Mouse (Mus musculus): Measurements from ENCODE around the gene Calhm6. TPM values are rescaled to one million over a fixed set of nuclear protein-coding genes. Genes with fewer than 3 reads are reported as not detected.

The Calhm6 gene
- total RNA-seq, 1 experiment from 2014 or later = 23.3 TPM

DNA sequence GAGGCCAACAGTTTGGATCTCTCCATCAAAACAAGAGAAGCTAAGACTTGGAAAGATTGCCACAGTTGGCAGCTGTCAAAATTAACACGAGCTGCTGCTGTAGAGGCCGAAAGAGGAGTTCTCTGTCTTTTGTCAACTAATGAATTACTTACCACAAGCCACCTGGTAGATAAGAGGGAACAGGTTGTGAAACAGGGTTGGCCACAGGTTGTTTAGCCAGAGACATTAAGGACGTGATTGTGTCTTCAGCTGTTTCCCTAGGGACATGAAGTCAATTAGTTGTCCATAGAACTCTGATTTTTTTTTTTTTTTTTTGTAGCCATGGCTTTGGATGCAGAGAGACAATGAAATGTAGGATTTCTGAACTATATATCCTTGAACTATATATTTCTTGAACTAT, 10.7 kb downstream of the Calhm6 start:
- no peak for ATAC-seq (replicated peaks; ENCODE audit: insufficient number of reproducible peaks, low FRiP score, low TSS enrichment, poor library complexity, severe bottlenecking)

DNA sequence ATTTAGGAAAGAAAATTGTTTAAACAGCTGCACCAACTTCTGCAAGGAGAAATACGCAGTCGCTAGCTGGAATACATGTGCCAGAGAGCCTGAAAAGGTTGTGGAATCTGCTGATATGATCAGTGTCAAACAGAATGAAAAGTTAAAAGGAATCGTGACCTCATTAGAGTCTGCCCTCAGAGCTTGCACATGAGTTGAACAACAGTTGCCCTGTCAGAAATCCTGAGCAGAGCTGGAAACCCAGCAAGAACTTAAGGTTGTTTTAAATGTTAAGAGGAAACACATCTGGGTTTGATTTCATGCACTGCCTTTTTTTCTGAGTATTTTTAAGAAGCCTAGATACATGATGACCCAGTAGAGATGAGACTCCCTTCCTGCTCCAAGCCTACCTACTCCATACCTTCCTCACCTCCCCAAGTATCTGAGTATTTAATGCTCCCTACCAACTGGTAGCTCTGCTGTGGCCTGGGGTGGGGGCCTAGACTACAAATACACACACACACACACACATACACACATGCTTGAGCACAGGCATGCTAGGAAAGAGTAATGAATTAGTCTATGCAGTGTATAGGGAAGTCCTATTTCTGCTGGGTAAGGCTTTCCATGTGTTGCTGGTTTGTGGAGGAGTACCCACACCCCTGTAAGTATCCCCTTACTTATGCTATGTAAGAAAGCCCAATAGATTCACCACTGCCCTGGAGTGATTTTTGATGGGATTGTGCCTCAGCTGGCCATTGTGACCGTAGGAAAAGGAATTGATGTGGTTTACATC, 15.6 kb downstream of the Calhm6 start:
- no peak for ATAC-seq (replicated peaks; ENCODE audit: insufficient number of reproducible peaks, low FRiP score, low TSS enrichment, poor library complexity, severe bottlenecking)

DNA sequence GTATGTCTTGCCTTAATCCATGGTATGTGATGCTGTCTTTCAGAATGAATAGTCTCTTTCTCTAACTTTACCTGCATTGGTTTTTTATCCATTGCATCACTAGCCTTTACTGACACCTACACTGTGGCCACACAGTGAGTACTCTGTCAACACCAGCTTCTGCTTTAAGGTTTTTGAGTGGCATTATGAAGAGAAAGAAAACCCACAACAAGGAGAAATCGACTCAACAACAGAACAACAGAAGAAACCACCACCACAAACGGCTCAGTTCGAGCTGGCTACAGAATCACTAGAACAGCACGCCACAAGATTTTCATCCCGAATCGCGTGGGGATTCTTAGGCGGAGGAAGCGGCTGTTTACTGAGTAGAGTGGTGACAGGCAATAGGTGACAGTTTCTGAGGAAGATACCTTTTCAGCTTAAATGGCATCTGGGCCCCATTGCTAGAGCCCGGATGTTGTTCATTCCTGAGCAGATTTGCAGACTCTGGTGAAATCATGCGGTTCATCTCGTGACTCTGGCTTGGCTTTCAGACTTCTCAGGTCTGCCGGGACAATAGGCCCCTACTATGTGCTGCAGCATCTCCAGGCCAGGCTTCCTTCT, 16.8 kb downstream of the Calhm6 start:
- no peak for ATAC-seq (replicated peaks; ENCODE audit: insufficient number of reproducible peaks, low FRiP score, low TSS enrichment, poor library complexity, severe bottlenecking)

DNA sequence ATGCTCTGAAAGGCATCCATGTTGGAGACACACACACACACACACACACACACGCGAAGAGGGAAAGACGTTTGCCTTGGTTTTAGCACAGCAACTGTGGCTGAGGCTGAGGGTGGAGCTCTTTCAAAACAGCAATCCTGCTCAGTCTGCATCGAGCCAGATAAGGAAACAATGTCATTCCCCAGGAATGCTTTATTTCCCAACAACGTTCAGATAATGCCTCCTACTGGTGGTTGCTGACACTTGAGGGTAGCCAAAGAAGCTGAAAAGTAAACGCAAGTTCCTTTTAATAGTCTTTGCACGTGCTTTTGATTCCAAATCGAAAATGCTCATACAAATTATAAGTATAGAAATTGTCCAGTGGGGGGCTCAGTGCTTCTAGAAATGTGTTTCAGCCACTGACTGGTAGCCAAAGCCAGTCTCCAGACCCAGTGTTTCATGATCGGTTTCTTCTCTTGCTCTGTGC, 31.3 kb downstream of the Calhm6 start, which contains the start of gene Calhm5:
Gene Calhm5, minus strand, starts transcription at position 102 of the 466 bp plus-strand sequence.
- ATAC-seq (replicated peaks; ENCODE audit: insufficient number of reproducible peaks, low FRiP score, low TSS enrichment, poor library complexity, severe bottlenecking) = no peak

DNA sequence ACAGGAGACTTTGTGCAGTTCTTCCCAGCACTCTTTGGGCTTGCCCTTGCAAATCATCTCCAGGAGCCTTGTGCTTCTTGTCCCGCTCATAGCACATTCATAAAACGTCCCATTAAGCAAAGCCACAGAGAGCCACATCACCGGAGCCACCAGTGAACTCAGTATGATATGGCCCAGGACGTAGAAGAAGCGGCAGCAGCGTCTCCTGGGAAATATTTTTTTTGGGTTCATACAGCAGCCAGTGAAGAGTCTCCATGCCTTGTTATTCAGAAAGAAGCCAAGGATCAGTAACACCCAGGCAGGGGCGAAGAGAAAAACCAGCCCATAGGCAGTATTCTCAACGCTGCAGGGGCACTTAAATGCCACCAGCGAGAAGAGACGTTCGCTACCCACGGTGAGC, 31.8 kb downstream of the Calhm6 start:
- no peak for ATAC-seq (replicated peaks; ENCODE audit: insufficient number of reproducible peaks, low FRiP score, low TSS enrichment, poor library complexity, severe bottlenecking)

DNA sequence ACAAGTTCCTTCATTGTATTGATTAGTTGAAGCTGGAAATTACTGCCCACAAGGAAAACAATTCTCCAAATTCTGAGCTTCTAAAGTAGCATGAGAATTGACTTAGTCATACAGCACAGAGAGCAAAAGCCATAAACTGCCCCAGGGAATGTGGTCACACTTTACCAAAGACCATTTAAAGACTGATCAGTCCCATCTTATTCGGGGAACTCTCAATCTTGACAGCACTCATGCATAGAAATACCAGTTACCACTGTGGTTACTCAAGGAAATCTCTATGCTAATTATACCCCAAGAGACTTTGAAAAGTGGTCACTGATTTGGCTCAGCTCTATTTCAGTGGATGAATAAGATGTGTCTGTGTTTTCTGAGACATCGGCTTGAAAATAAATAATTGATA, 32.6 kb downstream of the Calhm6 start:
- ATAC-seq (replicated peaks; ENCODE audit: insufficient number of reproducible peaks, low FRiP score, low TSS enrichment, poor library complexity, severe bottlenecking) = no peak

DNA sequence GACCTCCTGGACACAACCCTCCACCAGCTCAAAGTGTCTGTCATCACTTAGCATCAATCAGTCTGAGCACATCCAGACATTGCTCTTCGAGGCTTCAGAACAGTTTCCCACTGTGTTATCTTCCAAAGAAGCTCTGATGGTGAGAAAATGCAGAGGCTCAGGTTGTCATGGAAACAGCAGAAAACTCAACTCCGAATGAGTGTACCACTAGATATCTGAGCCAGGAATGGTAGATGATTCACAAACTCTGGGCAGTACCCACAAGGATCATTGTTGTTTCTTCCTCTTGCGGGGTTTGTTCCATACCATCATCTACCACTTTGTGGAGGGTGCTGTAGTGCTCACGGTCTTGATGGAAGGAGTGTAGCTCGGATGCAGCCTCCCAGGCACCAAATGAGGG, 35.9 kb downstream of the Calhm6 start:
- ATAC-seq (replicated peaks; ENCODE audit: insufficient number of reproducible peaks, low FRiP score, low TSS enrichment, poor library complexity, severe bottlenecking) = no peak

DNA sequence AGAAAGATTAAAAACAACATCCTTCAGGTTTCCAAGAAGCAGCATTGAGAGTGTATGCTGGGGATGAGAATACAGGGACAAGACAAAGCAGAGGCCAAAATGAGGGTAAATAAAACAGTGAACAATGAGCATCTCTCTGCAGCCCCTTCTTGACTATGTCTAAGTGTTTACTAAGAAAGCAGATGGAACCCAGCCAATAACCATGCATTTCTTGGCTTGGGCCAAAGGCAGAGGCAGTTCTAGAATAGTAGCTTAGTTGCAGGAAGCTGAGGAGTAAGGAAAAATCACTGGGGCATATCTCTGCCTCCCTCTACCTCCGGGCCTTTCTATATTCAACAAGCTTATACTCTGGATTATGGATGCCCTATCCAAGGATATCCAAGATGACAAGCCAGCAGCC, 37.3 kb downstream of the Calhm6 start:
- ATAC-seq (replicated peaks; ENCODE audit: insufficient number of reproducible peaks, low FRiP score, low TSS enrichment, poor library complexity, severe bottlenecking) = no peak

DNA sequence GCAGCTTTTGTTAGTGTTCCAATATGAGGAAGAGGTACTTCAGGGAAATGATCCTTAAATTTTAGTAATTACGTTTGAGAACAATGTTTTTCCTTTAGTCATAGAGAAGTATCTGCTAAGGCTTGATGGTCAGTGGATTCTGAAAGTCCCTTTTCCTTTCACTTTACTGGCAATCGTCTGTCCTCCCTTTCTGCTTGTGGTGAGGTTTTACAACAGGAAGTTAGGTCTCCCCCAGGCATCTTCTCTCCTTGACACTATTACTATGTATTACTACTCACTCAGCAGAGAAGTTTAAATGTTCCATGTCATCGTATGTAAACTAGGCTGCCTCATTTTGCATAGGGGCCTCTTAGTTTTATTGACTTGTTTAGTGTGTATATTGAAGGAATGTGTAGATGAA, 38.3 kb downstream of the Calhm6 start:
- no peak for ATAC-seq (replicated peaks; ENCODE audit: insufficient number of reproducible peaks, low FRiP score, low TSS enrichment, poor library complexity, severe bottlenecking)

DNA sequence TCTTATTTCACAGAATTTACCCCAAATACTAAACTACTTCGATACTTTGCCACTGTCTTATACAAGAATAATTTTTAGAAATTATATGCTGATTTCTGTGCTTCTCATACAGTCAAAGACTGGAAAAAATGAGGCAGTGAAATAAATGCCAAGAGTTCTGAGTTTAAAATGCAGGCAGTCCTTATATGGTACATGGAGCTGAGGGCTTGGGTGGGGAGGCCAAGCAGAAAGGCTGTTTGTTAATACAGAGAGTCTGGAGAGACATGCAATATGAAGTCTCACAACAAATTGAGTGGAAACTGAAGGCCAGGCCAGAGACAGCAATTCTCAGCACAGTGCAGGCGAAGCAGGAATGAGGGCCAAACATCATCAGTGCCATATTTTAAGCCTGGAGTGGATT, 39.3 kb downstream of the Calhm6 start:
- no peak for ATAC-seq (replicated peaks; ENCODE audit: insufficient number of reproducible peaks, low FRiP score, low TSS enrichment, poor library complexity, severe bottlenecking)

DNA sequence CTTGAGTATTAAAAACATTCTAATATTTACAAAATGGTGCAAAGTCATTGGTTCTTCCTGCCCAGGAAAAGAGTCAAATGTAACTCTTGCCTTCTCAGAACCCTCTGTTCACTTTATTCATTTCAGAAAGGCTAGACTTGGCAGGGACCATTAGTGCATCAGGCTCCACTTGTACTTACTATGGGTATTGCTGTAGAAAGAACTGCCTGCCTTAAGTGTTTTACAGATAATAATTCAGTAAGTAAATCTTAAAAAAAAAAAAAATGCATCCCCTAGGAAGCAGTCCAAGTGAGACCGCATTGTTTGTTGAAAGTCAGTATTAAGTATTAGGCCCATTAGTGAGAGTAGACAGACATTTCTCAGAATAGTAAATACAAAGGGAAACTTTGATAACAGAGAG, 41.3 kb downstream of the Calhm6 start:
- ATAC-seq (replicated peaks; ENCODE audit: insufficient number of reproducible peaks, low FRiP score, low TSS enrichment, poor library complexity, severe bottlenecking) = no peak

Other genes with a start within 250 kb of the Calhm6 start
- not detected in 3 replicates for gene Rsph4a, start 222.9 kb downstream of the Calhm6 start, total RNA-seq (2017)
- gene Zup1, start 176.7 kb downstream of the Calhm6 start, total RNA-seq (2017) = 75.7 to 106 TPM (median 102 TPM) in 3 replicates
- gene Rwdd1, start 108.4 kb downstream of the Calhm6 start, total RNA-seq (2017) = 87.2 to 102 TPM (median 97.4 TPM) in 3 replicates
- gene Trappc3l, start 90.4 kb downstream of the Calhm6 start, total RNA-seq (2017) = not detected in 3 replicates
- not detected in 3 replicates for gene Calhm4, start 83.7 kb downstream of the Calhm6 start, total RNA-seq (2017)
- not detected in 3 replicates for gene Calhm5, start 31.5 kb downstream of the Calhm6 start, total RNA-seq (2017)
- 52.8 to 55.4 TPM (median 53.9 TPM) in 3 replicates for gene Dse, start 79.7 kb upstream of the Calhm6 start, total RNA-seq (2017)
- 84.6 to 91.2 TPM (median 86.2 TPM) in 3 replicates for gene Tspyl1, start 154.2 kb upstream of the Calhm6 start, total RNA-seq (2017)
- 6.7 to 13.1 TPM (median 8.1 TPM) in 3 replicates for gene Tspyl4, start 169.5 kb upstream of the Calhm6 start, total RNA-seq (2017)

All from monocyte, adult 5-6 weeks (primary cell).